8 mouse cellular contexts compared by ENCODE assay signal in the genomic region with DNA sequence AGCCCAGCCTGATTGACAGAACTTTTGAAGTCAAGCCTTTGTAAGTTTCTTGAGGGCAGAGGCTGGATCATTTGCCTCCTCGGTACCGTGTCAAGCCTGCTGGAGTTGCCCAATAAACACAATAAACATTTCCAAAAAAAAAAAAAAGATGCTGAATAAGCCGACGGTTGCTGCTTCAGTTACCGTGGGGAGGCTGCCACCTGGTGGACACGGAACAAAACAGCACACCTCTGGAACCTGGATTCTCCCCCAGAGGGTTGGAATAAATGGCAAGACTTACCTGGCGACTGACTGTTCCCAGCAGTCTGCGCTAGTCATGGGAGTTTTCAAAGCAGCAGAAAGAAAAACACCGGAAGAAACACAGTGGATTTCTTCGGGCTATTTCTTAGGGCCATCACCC.
DNase-seq lines count a peak whose midpoint lies in the region; ATAC-seq and TF ChIP-seq lines count a peak whose summit lies in the region.

No protein-coding gene starts in this region.

- H3K9me3 ChIP-seq in kidney, embryonic 15.5 days (replicated peaks) = no peaks in the 10 kb centered on the region; the same call in 1 of the 2 replicates
- H3K9me3 ChIP-seq in limb, embryonic 13.5 days = peaks cover 4% of the 10 kb centered on the region

- H3K27ac ChIP-seq in kidney, embryonic 15.5 days = no peak overlapping the region
- H3K27ac ChIP-seq in limb, embryonic 13.5 days = no peak overlapping the region
- H3K27ac ChIP-seq in olfactory bulb, adult 2 months (ENCODE audit: insufficient read depth, low read depth, low read length) = no peak overlapping the region

- ATAC-seq in kidney, embryonic 15.5 days (replicated peaks; ENCODE audit: low FRiP score) = peak; percentile 46; the same call in 1 of the 2 replicates
- no peak for ATAC-seq in limb, embryonic 13.5 days (ENCODE audit: low FRiP score, low read depth)

- 6% methylated on average over 10 of the region's 10 CpGs for WGBS in kidney, embryonic 15.5 days
- WGBS in limb, embryonic 13.5 days = 6% methylated on average over 10 of the region's 10 CpGs
- 7% methylated on average over 10 of the region's 10 CpGs for WGBS in olfactory bulb, adult 2 months

- no peak overlapping the region; the same call in 1 of the 2 replicates for H3K9ac ChIP-seq in kidney, embryonic 15.5 days
- H3K9ac ChIP-seq in limb, embryonic 13.5 days = no peak overlapping the region

- TF ChIP-seq POLR2A in olfactory bulb, adult 2 months (IDR thresholded peaks at IDR 0.05; ENCODE audit: insufficient read depth, low read depth, low read length) = no peak

- H3K4me2 ChIP-seq in kidney, embryonic 15.5 days = peak overlapping the region; percentile 44
- peak overlapping the region; percentile 41 for H3K4me2 ChIP-seq in limb, embryonic 13.5 days (replicated peaks)

- DNase-seq in B cell, adult 2 months = peak; percentile 32 to 35
- DNase-seq in NIH3T3 (ENCODE audit: low read depth) = peak; percentile 73
- DNase-seq in cerebellum, adult 9-10 months = peak; percentile 81
- DNase-seq in forelimb bud, embryonic 11.5 days (ENCODE audit: low read depth, low spot score) = peak; percentile 73
- peak; percentile 58 for DNase-seq in yolk sac, embryonic 10.5 days (ENCODE audit: low spot score)

- H3K27me3 ChIP-seq in kidney, embryonic 15.5 days = peaks cover 18% of the 10 kb centered on the region
- peaks cover 80% of the 10 kb centered on the region for H3K27me3 ChIP-seq in limb, embryonic 13.5 days

- no peaks in the 10 kb centered on the region for H3K36me3 ChIP-seq in kidney, embryonic 15.5 days
- no peaks in the 10 kb centered on the region for H3K36me3 ChIP-seq in limb, embryonic 13.5 days

- H3K4me1 ChIP-seq in kidney, embryonic 15.5 days = peaks cover 12% of the 10 kb centered on the region
- H3K4me1 ChIP-seq in limb, embryonic 13.5 days = peaks cover 22% of the 10 kb centered on the region
- no peaks in the 10 kb centered on the region for H3K4me1 ChIP-seq in olfactory bulb, adult 2 months (ENCODE audit: control insufficient read depth, insufficient read depth, low read length)

- TF ChIP-seq CTCF in olfactory bulb, adult 2 months (IDR thresholded peaks at IDR 0.05; ENCODE audit: insufficient read depth, low read depth, low read length) = peak; percentile 80

- peak overlapping the region; percentile 11; the same call in 1 of the 2 replicates for H3K4me3 ChIP-seq in kidney, embryonic 15.5 days (replicated peaks)
- no peak overlapping the region for H3K4me3 ChIP-seq in limb, embryonic 13.5 days
- no peak overlapping the region for H3K4me3 ChIP-seq in olfactory bulb, adult 2 months (ENCODE audit: insufficient read depth, low read depth, low read length)
